Mouse (Mus musculus) forebrain, embryonic 15.5 days (tissue): ENCODE measurements around the gene Kcnh7. TPM values are rescaled to one million over a fixed set of nuclear protein-coding genes. Genes with fewer than 3 reads are reported as not detected.

ENCODE experiments used
- ATAC-seq: fragments of 200-750 bp; cut with Nextera tagmentation; replicated peaks from 2 replicates; pipeline ENCODE4 v1.8.0; 2017; ENCODE audit warnings: mild to moderate bottlenecking, moderate TSS enrichment, moderate library complexity
- H3K27ac ChIP-seq: fragments of 300-500 bp; sonication (generic); replicated peaks from 2 replicates; pipeline ENCODE4 v1.5.1; 2015; ENCODE audit warnings: mild to moderate bottlenecking, inconsistent platforms
- H3K27me3 ChIP-seq: fragments of 300-500 bp; sonication (generic); 2 replicates; pipeline ENCODE4 v1.6.1; 2015; ENCODE audit warnings: inconsistent platforms
- H3K36me3 ChIP-seq: fragments of 300-500 bp; sonication (generic); 2 replicates; pipeline ENCODE4 v1.6.1; 2015; ENCODE audit warnings: mild to moderate bottlenecking, inconsistent platforms
- H3K4me1 ChIP-seq: fragments of 300-500 bp; sonication (generic); 2 replicates; pipeline ENCODE4 v1.6.1; 2015; ENCODE audit warnings: inconsistent platforms
- H3K4me2 ChIP-seq: fragments of 300-500 bp; sonication (generic); replicated peaks from 2 replicates; pipeline ENCODE4 v1.6.1; 2015; ENCODE audit warnings: mild to moderate bottlenecking, inconsistent platforms
- H3K4me3 ChIP-seq: fragments of 300-500 bp; sonication (generic); 2 replicates; pipeline ENCODE4 v1.5.1; 2015; ENCODE audit warnings: mild to moderate bottlenecking, inconsistent platforms
- H3K9ac ChIP-seq: fragments of 300-500 bp; sonication (generic); replicated peaks from 2 replicates; pipeline ENCODE4 v1.6.1; 2015; ENCODE audit warnings: mild to moderate bottlenecking, inconsistent platforms
- H3K9me3 ChIP-seq: fragments of 300-500 bp; sonication (generic); 2 replicates; pipeline ENCODE4 v1.6.1; 2016; ENCODE audit warnings: inconsistent platforms
- WGBS: fragments of 180-500 bp; shearing (Covaris S2); methylation state at CpG from one replicate; pipeline ENCODE4 v1.1.7; 2015; ENCODE audit warnings: mixed read lengths; 5-methylcytosine and 5-hydroxymethylcytosine counted together
- polyA plus RNA-seq: library from polyadenylated mRNA; unstranded; fragments of >200 nt; fragmentation: Nextera tagmentation; extraction: Ambion mirVana; gene quantifications from 2 replicates; pipeline ENCODE4 v1.2.1, GENCODE M21; 2015

Gene Kcnh7
- polyA plus RNA-seq, 1 experiment from 2014 or later, result 12.5 TPM

DNA sequence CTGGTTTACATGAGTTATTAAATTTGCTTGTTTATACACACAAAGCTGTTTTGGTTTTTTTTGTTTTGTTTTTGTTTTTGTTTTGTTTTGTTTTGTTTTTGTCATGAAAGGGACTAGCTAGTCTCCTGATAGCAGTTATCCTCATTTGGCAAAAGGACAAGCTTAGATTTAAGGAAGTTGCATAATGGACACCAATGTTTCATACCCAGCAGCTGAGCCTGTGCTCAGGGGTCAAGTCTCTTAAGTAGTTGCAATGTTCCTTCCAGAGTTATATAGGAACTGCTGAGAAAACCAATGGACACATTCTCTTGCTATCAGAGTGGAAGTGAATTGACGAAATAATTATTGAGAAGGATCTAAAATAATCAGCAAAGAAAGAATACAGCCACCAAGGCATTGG, 528.0 kb downstream of the Kcnh7 start:
- Histone ChIP-seq H3K9ac (no peak overlapping the region), H3K27me3 (no peaks in the 10 kb centered on the region)
- 76% methylated on average over 1 of the region's 1 CpGs for WGBS

DNA sequence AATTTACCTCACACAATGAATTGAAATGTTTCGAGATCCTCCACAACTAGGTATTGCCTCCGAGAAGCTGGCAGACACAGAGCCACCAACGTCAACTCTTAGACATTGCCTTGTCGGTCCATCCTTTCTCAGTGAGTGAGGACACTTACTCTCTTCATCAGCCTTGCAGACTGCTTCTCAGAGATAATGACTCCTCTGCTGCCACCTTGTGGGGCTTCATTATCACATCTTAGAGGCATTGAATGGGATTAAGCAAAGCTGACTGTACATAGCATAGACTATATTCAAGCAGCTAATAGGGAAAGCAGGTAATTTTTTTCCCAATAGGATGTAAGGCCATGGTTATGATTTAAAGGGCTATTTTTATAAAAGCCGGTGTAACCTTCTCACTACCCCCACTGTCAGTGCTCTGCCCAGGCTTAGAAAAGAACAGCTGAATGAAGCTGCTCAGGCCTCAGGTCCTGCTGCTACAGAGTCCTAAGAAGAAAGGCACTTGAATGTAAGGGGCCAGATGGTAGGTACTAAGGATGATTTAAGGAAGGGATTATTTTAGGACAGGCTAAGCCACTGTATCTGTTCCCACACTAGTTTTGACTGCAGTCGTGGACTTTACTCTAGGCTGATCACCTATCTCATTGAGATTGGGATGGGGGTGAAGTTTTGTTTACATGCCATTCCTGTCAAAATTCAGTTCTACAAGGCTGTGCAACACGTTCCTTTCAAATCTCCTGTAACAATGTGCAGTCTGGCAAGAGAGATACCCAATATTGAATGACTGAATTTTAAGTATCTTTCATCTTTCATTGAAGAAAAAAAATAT, 529.4 kb downstream of the Kcnh7 start:
- H3K4me3 ChIP-seq, result no peak overlapping the region
- WGBS, result 45% methylated on average over 7 of the region's 7 CpGs
- H3K4me1 ChIP-seq, result no peaks in the 10 kb centered on the region
- ATAC-seq, result peak; percentile 86
- H3K9ac ChIP-seq, result no peak overlapping the region
- H3K27me3 ChIP-seq, result no peaks in the 10 kb centered on the region
- H3K27ac ChIP-seq, result no peak overlapping the region
- H3K9me3 ChIP-seq, result no peaks in the 10 kb centered on the region
- no peaks in the 10 kb centered on the region for H3K36me3 ChIP-seq
- no peak overlapping the region for H3K4me2 ChIP-seq

More for the DNA sequence above, 528.0 kb downstream of the Kcnh7 start:
- Histone ChIP-seq H3K9me3 (no peaks in the 10 kb centered on the region), H3K4me1 (no peaks in the 10 kb centered on the region), H3K36me3 (no peaks in the 10 kb centered on the region), H3K4me3 (no peak overlapping the region), H3K4me2 (no peak overlapping the region), H3K27ac (no peak overlapping the region)
- ATAC-seq, result no peak

DNA sequence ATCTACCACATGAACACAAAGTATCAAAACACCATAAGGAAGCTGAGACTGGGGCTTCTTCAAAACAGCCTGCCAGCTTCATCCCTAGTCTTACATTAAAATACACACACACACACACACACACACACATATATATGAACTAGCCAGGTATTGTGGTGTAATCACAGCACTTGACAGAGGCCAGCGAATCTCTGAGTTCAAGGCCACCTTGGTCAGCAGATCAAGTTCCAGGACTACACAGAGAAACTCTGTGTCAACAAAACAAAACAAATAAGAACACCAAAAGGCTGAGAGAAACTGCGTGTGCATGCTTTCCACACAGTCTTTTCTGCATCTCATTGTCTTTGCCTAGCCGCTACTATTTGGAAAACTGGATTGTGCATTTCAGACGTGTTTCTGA, 531.6 kb downstream of the Kcnh7 start:
- no peak for ATAC-seq
- no peaks in the 10 kb centered on the region for H3K9me3 ChIP-seq
- WGBS, result 77% methylated on average over 4 of the region's 4 CpGs
- no peak overlapping the region for H3K9ac ChIP-seq
- H3K4me2 ChIP-seq, result no peak overlapping the region
- no peaks in the 10 kb centered on the region for H3K27me3 ChIP-seq
- H3K27ac ChIP-seq, result no peak overlapping the region
- H3K4me1 ChIP-seq, result no peaks in the 10 kb centered on the region
- H3K36me3 ChIP-seq, result no peaks in the 10 kb centered on the region
- no peak overlapping the region for H3K4me3 ChIP-seq

DNA sequence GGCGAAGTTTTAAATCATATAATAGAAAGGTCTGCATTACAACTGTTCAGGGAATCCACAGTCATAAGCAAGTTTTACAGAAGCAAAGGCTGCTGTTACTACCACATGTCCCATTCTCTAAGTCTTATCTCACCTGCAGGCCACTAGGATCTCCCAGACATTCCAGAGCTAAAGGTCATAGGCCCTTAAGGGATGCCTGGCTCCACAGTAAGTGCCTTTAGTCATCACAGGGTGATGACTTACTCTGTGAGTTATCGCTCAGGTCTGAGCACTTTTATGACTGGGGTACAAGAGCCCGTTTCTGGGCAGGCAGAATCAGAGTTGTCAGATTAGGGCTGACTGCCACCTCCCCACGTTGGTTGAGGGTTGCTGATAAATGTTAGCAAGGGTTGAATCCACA, 532.2 kb downstream of the Kcnh7 start:
- WGBS, result 84% methylated on average over 4 of the region's 4 CpGs
- Histone ChIP-seq H3K4me1 (peaks cover 6% of the 10 kb centered on the region), H3K27me3 (no peaks in the 10 kb centered on the region), H3K4me3 (no peak overlapping the region), H3K9me3 (no peaks in the 10 kb centered on the region), H3K27ac (no peak overlapping the region), H3K36me3 (no peaks in the 10 kb centered on the region), H3K4me2 (no peak overlapping the region), H3K9ac (no peak overlapping the region)
- ATAC-seq, result no peak

DNA sequence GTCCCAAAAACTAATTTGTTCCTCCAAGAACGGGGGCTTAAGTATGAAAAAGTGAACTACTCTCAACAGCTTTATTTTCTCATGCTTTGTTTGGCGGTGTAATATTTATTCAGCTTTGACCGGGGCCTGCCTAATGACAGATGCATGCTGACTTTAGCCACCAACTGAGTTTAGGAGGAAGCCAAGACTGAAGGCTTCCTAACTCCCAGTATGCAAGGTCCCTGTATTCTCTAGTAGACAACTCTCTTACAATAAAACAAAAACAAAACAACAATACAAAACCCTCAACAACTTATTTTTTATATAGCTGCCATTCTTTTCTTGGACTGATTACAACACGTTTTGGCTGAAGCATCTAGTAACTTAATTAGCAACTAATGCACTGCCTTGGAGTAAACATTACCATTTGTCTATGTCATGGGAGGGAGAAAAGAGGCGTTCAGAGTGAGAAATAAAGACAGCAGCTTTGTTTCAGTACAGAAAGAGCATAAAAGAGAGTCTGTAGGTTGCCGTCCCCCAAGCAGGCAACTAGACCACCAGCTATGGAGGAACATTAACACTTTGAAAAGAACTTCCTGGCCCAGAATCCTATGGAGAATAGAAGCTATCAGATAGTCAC, 537.3 kb downstream of the Kcnh7 start:
- ATAC-seq, result no peak
- H3K27ac ChIP-seq, result no peak overlapping the region
- H3K4me3 ChIP-seq, result peak overlapping the region; percentile 42
- H3K4me1 ChIP-seq, result peaks cover 28% of the 10 kb centered on the region
- H3K9me3 ChIP-seq, result no peaks in the 10 kb centered on the region
- no peaks in the 10 kb centered on the region for H3K27me3 ChIP-seq
- H3K9ac ChIP-seq, result no peak overlapping the region
- WGBS, result 3% methylated on average over 6 of the region's 6 CpGs
- peak overlapping the region; percentile 67 for H3K4me2 ChIP-seq
- H3K36me3 ChIP-seq, result no peaks in the 10 kb centered on the region

DNA sequence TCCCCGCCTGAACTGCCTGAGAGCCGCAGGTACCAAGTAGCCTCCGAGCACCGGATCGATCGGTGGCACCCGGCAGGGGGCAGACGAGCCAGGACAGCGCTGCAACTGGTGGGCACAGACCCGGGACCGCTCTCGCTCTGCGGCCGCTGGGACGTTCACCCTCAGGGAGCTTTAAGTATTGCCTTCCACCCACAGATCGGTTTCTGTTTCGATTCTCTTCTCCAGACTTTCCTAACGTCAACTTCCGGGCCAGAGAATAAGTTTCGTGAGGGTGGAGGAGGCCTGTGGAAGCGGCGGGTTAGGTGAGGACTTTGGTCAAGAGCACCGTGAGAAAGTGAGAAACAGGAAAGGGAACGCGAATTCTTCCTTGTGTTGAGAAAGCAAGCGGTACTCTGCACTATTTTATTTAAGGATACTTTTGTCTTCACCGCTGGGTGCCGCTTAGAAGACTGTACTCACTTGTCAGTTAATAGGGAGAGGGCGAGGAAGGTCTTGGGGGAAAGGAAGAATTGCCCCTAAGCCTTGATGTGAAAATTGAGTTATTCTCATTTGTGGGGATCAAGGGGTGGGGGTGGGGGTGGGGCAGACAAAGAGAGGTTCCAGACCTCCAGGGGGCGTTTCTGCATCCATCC, 538.0 kb downstream of the Kcnh7 start, which contains the start of gene Ifih1:
Ifih1 (minus strand) TSS at position 242 of the 632 bp plus-strand sequence.
- ATAC-seq, result peak; percentile 81
- under 1% methylated on average over 30 of the region's 30 CpGs for WGBS
- no peak within 1 kb of the TSS for H3K27ac ChIP-seq

DNA sequence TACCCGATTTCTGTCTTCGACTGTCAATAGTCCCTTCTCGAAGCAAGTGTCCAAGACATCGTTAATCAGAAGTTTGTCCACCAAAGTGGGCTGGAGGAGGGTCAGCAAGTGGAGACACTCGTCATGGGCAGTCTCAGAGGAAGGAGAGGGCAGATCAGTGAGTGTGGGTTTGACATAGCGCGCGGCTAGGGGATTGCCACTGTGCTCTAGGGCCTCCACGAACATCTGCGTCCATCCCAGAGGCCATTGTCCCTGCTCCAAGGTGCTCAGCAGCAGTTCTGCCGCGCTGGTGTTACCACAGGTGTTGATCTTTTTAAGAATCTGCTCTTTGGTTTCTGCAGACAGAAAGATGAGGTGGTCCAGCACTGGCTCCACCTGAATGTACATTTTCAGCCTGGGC, 538.6 kb downstream of the Kcnh7 start:
- no peaks in the 10 kb centered on the region for H3K27me3 ChIP-seq
- no peaks in the 10 kb centered on the region for H3K9me3 ChIP-seq
- no peak overlapping the region for H3K27ac ChIP-seq
- H3K4me3 ChIP-seq, result peak overlapping the region; percentile 42
- 47% methylated on average over 12 of the region's 12 CpGs for WGBS
- peak; percentile 27 for ATAC-seq
- H3K36me3 ChIP-seq, result no peaks in the 10 kb centered on the region
- H3K9ac ChIP-seq, result no peak overlapping the region; the same call in 1 of the 2 replicates
- H3K4me1 ChIP-seq, result peaks cover 28% of the 10 kb centered on the region
- peak overlapping the region; percentile 67 for H3K4me2 ChIP-seq

More for the DNA sequence above, 538.0 kb downstream of the Kcnh7 start, which contains the start of gene Ifih1:
- peak within 1 kb of the TSS; percentile 42 for H3K4me3 ChIP-seq
- peaks cover 28% of the 10 kb centered on the region for H3K4me1 ChIP-seq
- peak within 1 kb of the TSS; percentile 32 for H3K9ac ChIP-seq
- peak within 1 kb of the TSS; percentile 67 for H3K4me2 ChIP-seq
- no peaks in the 10 kb centered on the region for H3K27me3 ChIP-seq
- H3K9me3 ChIP-seq, result no peaks in the 10 kb centered on the region
- H3K36me3 ChIP-seq, result no peaks in the 10 kb centered on the region

DNA sequence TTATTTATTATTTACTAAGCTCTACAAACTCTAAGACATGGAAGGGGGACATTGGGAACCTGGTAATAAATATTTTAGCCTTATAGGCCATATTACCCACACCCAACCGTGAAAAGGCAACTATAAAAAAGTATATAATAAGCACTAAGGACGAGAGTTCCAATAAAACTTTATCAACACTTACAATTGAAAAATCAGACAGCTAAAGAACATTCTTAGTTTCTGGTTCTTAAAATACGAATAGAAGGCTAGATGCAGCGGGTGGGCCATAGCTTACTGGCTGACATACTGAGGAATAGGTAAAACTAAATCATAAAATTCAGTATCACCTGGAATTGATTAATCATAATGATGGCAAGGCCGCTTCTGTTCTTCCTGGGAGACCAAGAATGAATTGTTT, 539.2 kb downstream of the Kcnh7 start:
- H3K4me3 ChIP-seq, result no peak overlapping the region
- ATAC-seq, result no peak
- H3K36me3 ChIP-seq, result no peaks in the 10 kb centered on the region
- H3K4me1 ChIP-seq, result peaks cover 28% of the 10 kb centered on the region
- H3K9me3 ChIP-seq, result no peaks in the 10 kb centered on the region
- no peak overlapping the region for H3K9ac ChIP-seq
- H3K27ac ChIP-seq, result no peak overlapping the region
- no peak overlapping the region for H3K4me2 ChIP-seq
- H3K27me3 ChIP-seq, result no peaks in the 10 kb centered on the region
- 91% methylated on average over 5 of the region's 5 CpGs for WGBS
